Mouse (Mus musculus) spleen, adult 2 months (tissue): ENCODE results near the gene Cxcr5.

Source experiments
- CTCF ChIP-seq: fragments of 200-500 bp; IDR thresholded peaks from 2 replicates; pipeline ENCODE4 v1.5.1; 2011; ENCODE audit warnings: mild to moderate bottlenecking, inconsistent platforms; ENCODE audit not compliant: insufficient read depth, insufficient read length, insufficient replicate concordance; ENCODE audit errors: extremely low read depth
- POLR2A ChIP-seq: fragments of 200-500 bp; IDR thresholded peaks from 2 replicates; pipeline ENCODE4 v1.6.1; 2011; ENCODE audit warnings: low read depth, low read length, inconsistent platforms

DNA sequence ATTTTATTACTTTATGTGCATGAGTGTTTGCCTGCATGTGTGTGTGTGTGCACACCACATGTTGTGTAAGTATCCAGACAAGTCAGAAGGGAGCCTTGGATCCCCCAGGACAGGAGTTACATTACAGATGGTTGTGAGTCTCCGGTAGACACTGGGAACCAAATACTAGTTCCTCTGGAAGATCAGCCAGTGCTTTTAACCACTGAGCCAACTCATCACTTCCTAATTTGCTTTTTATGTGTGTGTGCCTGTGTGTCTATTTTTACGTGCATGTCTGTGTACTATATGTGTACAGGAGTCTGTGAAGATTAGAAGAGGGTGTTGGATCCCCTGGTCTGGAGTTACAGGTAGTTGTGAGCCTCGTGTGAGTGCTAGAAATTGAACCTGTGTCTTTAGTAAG, 21.0 kb downstream of the Cxcr5 start:
- TF ChIP-seq CTCF (no peak), POLR2A (no peak)
